Mouse (Mus musculus) layer of hippocampus, adult 8-10 months (tissue): Measurements from ENCODE around the gene Epb41l4b. TPM values are rescaled to one million over a fixed set of nuclear protein-coding genes. Genes with fewer than 3 reads are reported as not detected.

Experiments
- DNase-seq, 2 experiments: peaks; one replicate each; pipeline ENCODE4 v3.0.0; 2022; ENCODE audit warnings: low spot score in 2 of 2
- total RNA-seq, 4 experiments: library from RNA; stranded (reverse); gene quantifications; 2 replicates each; pipeline ENCODE4 v1.2.4; 2022

The Epb41l4b gene
- total RNA-seq, 4 experiments from 2014 or later = 22.2 to 32.4 (median 26.7) TPM

GRCm38 (mm10) chr4:57114617-57115592, 28.3 kb downstream of the Epb41l4b start:
- no peak for DNase-seq

DNA sequence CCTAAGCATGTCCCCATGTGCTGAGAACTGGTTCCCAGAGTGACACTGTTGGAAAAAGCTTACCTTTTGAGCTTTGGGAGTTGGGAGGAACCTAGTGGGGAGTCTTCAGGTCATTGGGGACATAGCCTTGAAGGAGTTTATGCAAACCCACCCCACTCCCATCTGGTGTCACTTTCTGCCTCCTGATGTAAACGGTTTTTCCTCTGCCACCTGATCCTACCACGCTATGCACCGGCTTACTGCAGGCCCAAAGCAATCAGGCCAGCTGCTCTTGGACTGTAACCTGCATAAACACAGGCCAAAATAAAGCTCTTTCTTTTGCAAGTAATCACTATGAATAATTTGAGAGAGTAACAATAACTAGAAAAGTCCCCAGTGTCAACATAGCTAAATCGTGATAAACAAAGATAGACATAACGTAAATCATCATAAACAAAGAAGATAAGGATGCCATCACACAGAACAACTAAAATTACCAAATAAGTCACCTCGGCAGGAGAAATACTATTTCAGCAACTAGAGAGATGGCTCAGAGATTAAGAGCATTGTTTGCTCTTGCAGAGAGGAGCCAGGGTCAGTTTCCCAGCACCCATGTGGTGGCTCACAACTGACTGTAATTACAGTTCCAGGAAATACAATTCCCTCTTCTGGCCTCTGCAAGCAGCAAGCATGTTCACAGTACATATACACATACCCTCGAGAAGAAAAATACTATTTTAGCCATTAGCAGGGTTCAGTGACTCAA, 29.6 kb downstream of the Epb41l4b start:
- DNase-seq = no peak

DNA sequence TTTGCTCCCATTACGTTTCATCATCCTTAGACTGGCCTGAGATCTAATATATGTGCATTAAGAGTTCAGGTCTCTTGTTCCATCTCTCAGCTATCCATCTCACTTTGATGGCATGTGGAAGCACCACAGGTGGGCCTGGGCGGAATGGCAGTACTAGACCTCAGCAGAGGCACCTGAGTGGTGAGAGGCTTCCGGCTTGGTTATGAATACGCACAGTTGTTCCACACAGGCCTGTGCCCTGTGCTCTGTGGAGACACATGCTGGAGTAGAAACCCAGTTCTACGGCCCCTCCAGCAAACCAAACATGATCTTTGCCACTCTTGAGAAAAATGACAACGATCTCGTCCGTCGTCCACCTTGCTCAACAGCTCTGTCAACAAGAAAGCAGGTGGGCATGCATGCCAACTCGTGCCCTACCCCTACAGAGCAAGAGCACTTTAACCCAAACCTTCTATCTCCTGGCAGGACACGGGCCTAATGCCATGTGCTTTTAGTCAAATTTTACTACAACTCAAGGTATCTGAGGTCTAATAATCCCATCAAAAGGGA, 31.2 kb downstream of the Epb41l4b start:
- DNase-seq = no peak

DNA sequence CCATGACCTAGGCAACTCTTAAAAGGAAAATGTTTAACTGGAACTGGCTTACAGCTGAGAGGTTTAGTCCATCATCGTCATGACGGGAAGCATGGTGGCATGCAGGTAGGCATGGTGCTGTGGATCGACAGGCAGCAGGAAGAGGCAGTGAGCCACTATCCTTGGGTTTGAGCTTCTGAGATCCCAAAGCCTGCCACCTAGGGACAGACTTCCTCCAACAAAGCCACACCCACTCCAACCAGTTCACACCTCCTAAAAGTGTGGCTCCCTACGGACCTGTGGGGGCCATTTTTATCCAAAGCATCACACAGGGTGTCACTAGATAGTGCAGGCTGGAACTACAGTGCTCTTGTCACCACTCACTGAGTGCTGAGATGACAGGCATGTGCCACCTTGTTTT, 31.8 kb downstream of the Epb41l4b start:
- no peak for DNase-seq

- DNase-seq = no peak
Observed at GRCm38 (mm10) chr4:57109543-57109942, 33.7 kb downstream of the Epb41l4b start.

- no peak for DNase-seq
Observed at GRCm38 (mm10) chr4:57105339-57105738, 37.9 kb downstream of the Epb41l4b start.

- DNase-seq = no peak
Observed at GRCm38 (mm10) chr4:57103830-57104229, 39.4 kb downstream of the Epb41l4b start.

- no peak for DNase-seq
Observed at GRCm38 (mm10) chr4:57101095-57101494, 42.1 kb downstream of the Epb41l4b start.

- DNase-seq = no peak
Observed at GRCm38 (mm10) chr4:57097411-57097810, 45.8 kb downstream of the Epb41l4b start.

GRCm38 (mm10) chr4:57095569-57095968, 47.7 kb downstream of the Epb41l4b start:
- peak in 1 of 2 experiments; percentile 22 for DNase-seq

DNA sequence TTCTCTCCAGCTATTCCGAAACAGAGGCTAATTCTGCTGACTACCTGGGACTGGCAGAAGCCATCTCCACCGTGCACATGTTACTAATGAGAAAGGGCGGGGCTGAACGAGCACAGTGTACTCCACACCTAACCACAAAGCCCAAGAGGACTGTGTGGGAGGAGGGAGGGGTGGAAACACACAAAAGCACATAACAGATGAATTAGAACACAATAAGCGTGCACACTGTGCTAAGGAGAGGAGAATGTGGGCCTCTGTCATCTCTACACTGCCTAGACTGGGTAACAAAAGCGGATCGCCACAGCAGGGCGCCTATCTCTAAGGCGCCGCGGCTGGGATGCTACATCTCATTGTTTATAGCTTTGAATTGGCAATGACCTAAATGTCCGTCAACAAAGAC, 51.9 kb downstream of the Epb41l4b start:
- DNase-seq = peak in 1 of 2 experiments; percentile 20

- DNase-seq = no peak
Observed at GRCm38 (mm10) chr4:57088301-57088700, 54.9 kb downstream of the Epb41l4b start.

- no peak for DNase-seq
Observed at GRCm38 (mm10) chr4:57085750-57086400, 57.4 kb downstream of the Epb41l4b start.

- no peak for DNase-seq
Observed at GRCm38 (mm10) chr4:57083653-57084052, 59.6 kb downstream of the Epb41l4b start.

DNA sequence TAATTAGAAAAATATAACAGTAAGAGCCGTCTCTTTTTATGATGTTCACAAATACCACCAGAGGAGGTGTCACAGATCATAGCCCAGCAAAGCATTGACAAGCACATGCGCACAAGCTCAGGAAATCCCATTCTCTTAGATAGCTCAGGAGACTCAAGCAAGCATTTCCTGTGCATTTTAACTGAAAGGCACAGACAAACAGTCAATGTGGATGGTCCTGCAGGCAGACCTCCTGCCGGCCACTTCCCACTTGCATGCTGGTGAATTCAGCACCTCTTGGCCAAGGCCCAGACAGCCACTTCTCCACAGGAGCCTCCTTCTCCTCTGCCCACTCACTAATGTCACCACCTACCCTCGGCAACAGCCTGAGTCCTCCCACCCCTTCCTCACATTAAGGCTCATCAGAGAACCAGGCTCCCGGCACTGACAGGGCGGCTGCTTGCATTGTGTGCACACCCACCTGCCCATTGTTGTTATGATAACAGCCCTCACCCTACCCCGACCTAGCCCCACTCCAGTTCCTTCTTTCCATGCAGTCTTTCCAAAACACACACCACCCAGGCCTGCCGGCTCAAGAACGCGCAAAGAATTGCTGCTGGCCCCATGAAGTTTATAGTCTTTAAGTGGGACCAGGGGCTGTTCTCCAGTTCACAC, 60.3 kb downstream of the Epb41l4b start:
- DNase-seq = no peak

DNA sequence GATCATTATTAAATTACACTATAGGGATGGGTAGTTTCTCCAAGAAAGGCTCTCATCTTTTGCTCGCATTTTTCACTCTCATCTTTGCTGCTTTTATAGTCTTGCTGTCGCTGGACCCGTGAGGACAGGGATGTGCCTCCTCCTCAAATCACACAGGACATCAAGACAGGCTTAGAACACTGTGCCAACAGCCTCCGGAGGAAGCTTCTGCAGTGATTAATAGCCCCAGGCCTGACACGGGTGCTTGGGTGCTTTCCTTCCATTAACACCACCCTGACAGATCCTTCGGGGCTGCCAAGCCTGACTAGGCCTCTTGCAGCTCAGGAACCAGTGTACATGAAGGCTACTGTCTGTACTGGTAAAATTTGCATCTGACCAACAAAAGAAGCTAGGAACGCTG, 61.8 kb downstream of the Epb41l4b start:
- DNase-seq = no peak

DNA sequence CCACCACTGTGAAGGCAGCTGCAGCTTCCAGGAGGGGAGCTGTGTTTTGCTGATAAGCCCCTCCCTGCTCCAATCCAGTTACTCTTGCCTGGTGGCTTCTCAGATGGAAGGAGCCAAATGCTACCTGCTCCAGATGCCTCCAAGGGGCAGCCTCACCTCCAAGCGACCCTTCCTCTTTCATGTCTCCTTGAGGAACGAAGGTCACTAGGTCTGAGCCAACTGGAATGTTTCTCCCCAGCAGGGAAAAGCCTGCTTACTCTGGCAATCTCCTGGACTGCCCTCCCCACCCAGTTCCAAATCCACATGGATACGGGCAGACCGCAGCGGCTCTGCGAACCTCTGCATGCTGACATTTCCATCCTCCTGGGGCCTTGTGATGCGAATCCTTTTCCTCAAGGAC, 69.4 kb downstream of the Epb41l4b start:
- DNase-seq = no peak

DNA sequence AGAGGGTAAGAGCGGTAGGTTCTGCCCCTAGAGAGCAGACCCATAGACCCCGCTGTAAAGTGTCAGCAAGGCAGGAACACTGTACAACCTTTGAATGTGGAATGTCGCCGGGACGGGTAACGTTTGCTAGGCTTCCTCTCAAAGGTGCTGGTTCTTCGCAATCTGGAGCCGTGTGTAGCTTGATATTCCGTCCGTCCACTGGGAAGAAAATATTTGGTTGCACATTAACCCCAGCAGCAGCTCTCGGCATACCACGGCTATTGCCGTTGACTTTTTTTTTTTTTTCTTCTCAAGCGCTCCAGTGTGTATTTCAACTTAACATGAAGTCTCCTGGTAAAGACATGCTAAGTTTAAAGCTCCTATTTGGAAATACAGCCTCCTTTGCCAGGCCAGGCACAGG, 70.1 kb downstream of the Epb41l4b start:
- DNase-seq = no peak

DNA sequence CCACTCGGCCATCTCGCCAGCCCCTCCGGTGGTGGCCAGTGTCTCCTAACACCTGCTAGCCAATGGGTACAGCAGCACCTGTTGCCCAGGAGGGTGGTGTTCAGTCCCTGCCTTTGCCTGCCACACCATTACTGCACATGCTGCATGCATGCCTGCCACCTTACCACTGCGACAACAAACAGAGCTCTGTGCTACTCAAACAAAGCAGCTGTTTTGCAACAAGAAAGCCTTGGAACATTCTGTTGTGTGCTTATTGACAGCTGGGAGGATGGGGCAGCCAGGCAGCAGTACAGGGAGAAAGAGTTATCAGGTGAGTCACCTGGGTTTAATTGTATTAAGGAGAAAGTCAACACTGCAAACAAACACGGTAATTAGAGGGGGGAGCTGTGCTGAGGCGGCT, 72.6 kb downstream of the Epb41l4b start:
- no peak for DNase-seq

DNA sequence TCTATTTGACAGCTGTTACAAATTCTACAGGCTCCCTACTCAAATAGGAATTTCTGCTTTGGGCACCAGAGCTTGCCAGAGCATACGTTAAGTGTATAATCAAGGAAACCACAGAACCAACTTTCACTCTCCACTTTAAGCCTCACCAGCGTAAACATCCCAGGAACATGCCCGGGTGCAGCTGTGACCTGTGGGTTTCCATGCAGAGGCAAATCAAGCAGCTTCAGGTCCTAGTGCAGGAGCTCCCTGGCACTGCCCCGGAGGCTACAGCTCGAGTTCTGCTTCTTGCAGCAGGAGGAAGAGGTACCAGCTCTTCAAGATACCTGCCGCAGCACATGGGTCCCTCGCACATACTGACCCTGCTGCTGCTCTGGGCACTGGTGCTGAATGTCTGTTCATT, 74.8 kb downstream of the Epb41l4b start:
- DNase-seq = no peak

GRCm38 (mm10) chr4:57067801-57068200, 75.4 kb downstream of the Epb41l4b start:
- no peak for DNase-seq
